ENCODE assay signal across 8 mouse cellular contexts in genomic region chr7:98323288-98324019, GRCm38 (mm10). TPM values are rescaled to one million over a fixed set of nuclear protein-coding genes. Genes with fewer than 3 reads are reported as not detected.
DNase-seq lines count a peak whose midpoint lies in the region; ATAC-seq lines count a peak whose summit lies in the region.

No protein-coding gene starts in this region.

- no peaks in the 10 kb centered on the region for H3K36me3 ChIP-seq in forebrain, embryonic 13.5 days (ENCODE audit: poor library complexity, severe bottlenecking)
- no peaks in the 10 kb centered on the region for H3K36me3 ChIP-seq in forebrain, embryonic 10.5 days (replicated peaks)
- H3K36me3 ChIP-seq in forebrain, embryonic 16.5 days (ENCODE audit: control insufficient read depth, insufficient read depth), result no peaks in the 10 kb centered on the region

- peak; percentile 88 for ATAC-seq in forebrain, embryonic 13.5 days
- peak; percentile 87 for ATAC-seq in forebrain, embryonic 16.5 days

- H3K27me3 ChIP-seq in forebrain, embryonic 13.5 days, result peaks cover 11% of the 10 kb centered on the region
- H3K27me3 ChIP-seq in forebrain, embryonic 10.5 days (ENCODE audit: poor library complexity, severe bottlenecking), result no peaks in the 10 kb centered on the region
- 0 out of 2 replicates have a peak, but pooled peaks cover 5% of the 10 kb centered on the region for H3K27me3 ChIP-seq in forebrain, embryonic 16.5 days (replicated peaks; ENCODE audit: control insufficient read depth, insufficient read depth, low read length)

- no peaks in the 10 kb centered on the region for H3K9me3 ChIP-seq in forebrain, embryonic 13.5 days (replicated peaks)
- H3K9me3 ChIP-seq in forebrain, embryonic 10.5 days, result no peaks in the 10 kb centered on the region
- H3K9me3 ChIP-seq in forebrain, embryonic 16.5 days (ENCODE audit: control insufficient read depth, low read length), result no peaks in the 10 kb centered on the region

- no peak overlapping the region for H3K4me2 ChIP-seq in forebrain, embryonic 13.5 days
- no peak overlapping the region for H3K4me2 ChIP-seq in forebrain, embryonic 16.5 days (ENCODE audit: low read length)

- H3K4me3 ChIP-seq in forebrain, embryonic 13.5 days, result no peak overlapping the region
- no peak overlapping the region for H3K4me3 ChIP-seq in forebrain, embryonic 10.5 days
- no peak overlapping the region for H3K4me3 ChIP-seq in forebrain, embryonic 16.5 days (replicated peaks; ENCODE audit: low read length)

- H3K4me1 ChIP-seq in forebrain, embryonic 13.5 days, result peaks cover 14% of the 10 kb centered on the region
- H3K4me1 ChIP-seq in forebrain, embryonic 10.5 days, result peaks cover 6% of the 10 kb centered on the region
- peaks cover 6% of the 10 kb centered on the region for H3K4me1 ChIP-seq in forebrain, embryonic 16.5 days (replicated peaks; ENCODE audit: control insufficient read depth, insufficient read depth, low read length)

- 24% methylated on average over 5 of the region's 5 CpGs for WGBS in forebrain, embryonic 13.5 days
- 44% methylated on average over 5 of the region's 5 CpGs for WGBS in forebrain, embryonic 10.5 days
- WGBS in forebrain, embryonic 16.5 days, result 27% methylated on average over 5 of the region's 5 CpGs

- DNase-seq in forebrain, embryonic 10.5 days (ENCODE audit: extremely low spot score, low spot score), result no peak
- DNase-seq in 416B (ENCODE audit: low read depth), result peak; percentile 28
- peak; percentile 69 for DNase-seq in lung, postnatal 10 days
- no peak for DNase-seq in thymus, postnatal 4 days
- no peak for DNase-seq in ovary, postnatal 10 days (ENCODE audit: low spot score)
- no peak for DNase-seq in gastrocnemius, postnatal 10 days

- H3K9ac ChIP-seq in forebrain, embryonic 13.5 days, result no peak overlapping the region
- H3K9ac ChIP-seq in forebrain, embryonic 16.5 days (replicated peaks; ENCODE audit: low read depth, low read length), result no peak overlapping the region

- H3K27ac ChIP-seq in forebrain, embryonic 13.5 days, result peak overlapping the region; percentile 44
- H3K27ac ChIP-seq in forebrain, embryonic 10.5 days, result no peak overlapping the region
- no peak overlapping the region for H3K27ac ChIP-seq in forebrain, embryonic 16.5 days (ENCODE audit: low read length)

RNA-seq across cellular contexts. Expression of gene Acer3, which starts 2.4 kb away (rescaled TPM):
- 9.3 and 12.8 TPM in 2 replicates for polyA plus RNA-seq in forebrain, embryonic 13.5 days (2015; fragmentation: Nextera tagmentation; extraction: Ambion mirVana)
- polyA plus RNA-seq in forebrain, embryonic 10.5 days (2016; fragmentation: Nextera tagmentation; extraction: Ambion mirVana), result 22.3 and 22.4 TPM in 2 replicates
- polyA plus RNA-seq in forebrain, embryonic 16.5 days (2015; fragmentation: Nextera tagmentation; extraction: Ambion mirVana), result 8.5 and 9.1 TPM in 2 replicates
- total RNA-seq in gastrocnemius, postnatal 10 days (2021), result 1 to 10 TPM; 5.1 to 6.1 TPM

RNA-seq across cellular contexts. Expression of gene Tsku, which starts 37.7 kb away (rescaled TPM):
- polyA plus RNA-seq in forebrain, embryonic 13.5 days (2015; fragmentation: Nextera tagmentation; extraction: Ambion mirVana), result 6.4 and 7.6 TPM in 2 replicates
- 8.7 and 9.3 TPM in 2 replicates for polyA plus RNA-seq in forebrain, embryonic 10.5 days (2016; fragmentation: Nextera tagmentation; extraction: Ambion mirVana)
- 7.9 and 8.0 TPM in 2 replicates for polyA plus RNA-seq in forebrain, embryonic 16.5 days (2015; fragmentation: Nextera tagmentation; extraction: Ambion mirVana)
- 1 to 10 TPM; 4.6 to 8.9 TPM for total RNA-seq in gastrocnemius, postnatal 10 days (2021)

Comparison
In these comparisons a context has a peak if more than half of its experiments do, and no peak if none do; other contexts are left out.
1. DNase-seq: peak in 416B (single experiment) and lung, postnatal 10 days (single experiment); none in forebrain, embryonic 10.5 days (single experiment), thymus, postnatal 4 days (single experiment), ovary, postnatal 10 days (single experiment) and gastrocnemius, postnatal 10 days (single experiment).